Mouse (Mus musculus) heart, postnatal 14 days (tissue): ENCODE results near the gene Gm21828. TPM values are rescaled to one million over a fixed set of nuclear protein-coding genes. Genes with fewer than 3 reads are reported as not detected.
"Not testable (repeated sequence)": the region's sequence is repeated elsewhere in the genome, so short reads cannot be mapped to it uniquely, and the experiment has no call there.

ENCODE experiments used
- DNase-seq, 2 experiments: peaks; one replicate each; pipeline ENCODE4 v3.0.0; 2021 to 2022
- intact Hi-C: fragments of 180-260 bp; cut with DNase I; formaldehyde crosslinking; loops from one replicate; pipeline ENCODE4 v1.15.1; 2025
- long read RNA-seq, 2 experiments: library from polyadenylated mRNA; stranded (forward); transcript quantifications; one replicate each; pipeline ENCODE4 v2.0.0; 2021
- total RNA-seq, 2 experiments: library from RNA; stranded (reverse); gene quantifications; 2 replicates each; pipeline ENCODE4 v1.2.3; 2021

Gm21828 gene
- not detected for total RNA-seq
- long read RNA-seq, experiment 1 = 0 reads
- long read RNA-seq, experiment 2 = 0 reads

DNA sequence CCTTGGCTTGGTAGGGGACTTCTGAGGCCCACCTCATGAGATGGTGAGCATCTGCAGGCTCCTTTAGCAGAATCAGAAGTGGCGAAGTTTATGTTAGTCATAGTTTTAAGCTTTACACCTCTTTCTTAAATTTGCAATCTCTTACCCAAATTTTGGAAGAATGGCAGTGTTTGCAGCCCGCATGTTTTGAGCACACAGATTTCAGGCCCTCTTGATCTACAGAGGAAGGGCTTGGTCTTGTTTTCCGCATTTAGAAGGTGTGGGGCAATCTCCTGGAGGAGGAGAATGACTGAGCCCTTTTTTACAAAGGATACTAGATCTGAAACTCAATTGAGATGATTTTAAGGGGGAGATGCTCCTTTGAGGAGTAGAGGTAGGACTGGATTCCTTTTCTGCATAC lies at the start of gene Gm21828:
Gene Gm21828, minus strand, starts transcription at position 101 of the 400 bp plus-strand sequence.
- DNase-seq, intact Hi-C loops: not testable (repeated sequence)

- DNase-seq, intact Hi-C loops: not testable (repeated sequence)
Observed at GRCm38 (mm10) chrY:13252091-13252490, 28.4 kb upstream of the Gm21828 start, which contains the start of the genes Gm21440 and Gm21454. Gene Gm21440 (plus strand): TSS chrY:13252391. Gene Gm21454 (plus strand): TSS chrY:13252442.

Other genes with a start within 250 kb of the Gm21828 start
- gene Gm20807, start 181.0 kb downstream of the Gm21828 start, total RNA-seq = not detected
- not detected for gene Gm21891, start 90.4 kb downstream of the Gm21828 start, total RNA-seq
- gene Gm21425, start 62.0 kb downstream of the Gm21828 start, total RNA-seq = not detected
- not detected for gene Gm21440, start 28.5 kb upstream of the Gm21828 start, total RNA-seq
- gene Gm21454, start 28.5 kb upstream of the Gm21828 start, total RNA-seq = not detected
- not detected for gene Gm21725, start 125.1 kb upstream of the Gm21828 start, total RNA-seq
- gene Gm21866, start 241.7 kb upstream of the Gm21828 start, total RNA-seq = not detected